Mouse (Mus musculus) 3134 (cell line): ENCODE measurements around the gene Fgf10.

Experiments used
- DNase-seq: peaks from one replicate; pipeline ENCODE4 v3.0.0-alpha.2; 2011; ENCODE audit warnings: low spot score; ENCODE audit not compliant: insufficient read length; ENCODE audit errors: extremely low read depth

Fgf10 gene

GRCm38 (mm10) chr13:118716265-118716664, 46.7 kb downstream of the Fgf10 start:
- no peak for DNase-seq

DNA sequence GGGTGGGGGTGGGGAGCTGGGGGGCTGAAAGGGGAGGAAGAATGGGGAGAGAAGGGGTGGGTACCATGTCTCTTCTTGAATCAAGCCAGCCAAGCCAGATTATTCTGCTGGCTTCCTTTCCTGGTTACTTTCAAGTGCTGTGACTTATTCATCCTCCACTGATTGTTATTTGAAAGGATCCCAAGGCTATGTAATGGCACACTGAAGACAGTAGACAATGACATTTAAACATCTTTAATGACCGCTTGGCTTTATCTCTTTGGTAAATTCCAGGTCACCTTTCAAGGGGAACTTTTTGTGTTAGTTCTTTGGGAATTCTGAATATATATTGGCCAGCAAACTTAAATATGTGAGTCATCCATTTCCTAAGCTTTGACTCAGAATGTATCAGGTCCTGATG, 47.1 kb downstream of the Fgf10 start:
- DNase-seq: no peak

DNA sequence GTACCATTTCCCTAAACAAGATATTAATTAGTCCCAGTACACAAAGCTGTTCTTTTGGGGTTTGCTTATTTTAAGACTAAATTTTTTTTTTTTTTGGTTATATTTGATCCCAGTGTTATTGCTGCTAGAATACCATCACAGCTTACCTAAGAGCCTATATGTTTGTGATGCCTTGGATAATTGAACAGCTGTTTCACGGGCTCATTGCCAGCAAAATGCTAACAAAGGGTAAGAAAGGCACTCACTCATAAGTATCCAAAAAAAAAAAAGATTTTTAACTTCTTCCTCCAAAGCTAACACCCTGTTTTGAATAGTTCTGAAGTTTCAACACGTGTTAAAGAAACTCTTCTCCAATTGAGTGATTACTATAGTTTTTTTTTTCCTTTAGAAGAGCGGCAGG, 48.8 kb downstream of the Fgf10 start:
- no peak for DNase-seq

DNA sequence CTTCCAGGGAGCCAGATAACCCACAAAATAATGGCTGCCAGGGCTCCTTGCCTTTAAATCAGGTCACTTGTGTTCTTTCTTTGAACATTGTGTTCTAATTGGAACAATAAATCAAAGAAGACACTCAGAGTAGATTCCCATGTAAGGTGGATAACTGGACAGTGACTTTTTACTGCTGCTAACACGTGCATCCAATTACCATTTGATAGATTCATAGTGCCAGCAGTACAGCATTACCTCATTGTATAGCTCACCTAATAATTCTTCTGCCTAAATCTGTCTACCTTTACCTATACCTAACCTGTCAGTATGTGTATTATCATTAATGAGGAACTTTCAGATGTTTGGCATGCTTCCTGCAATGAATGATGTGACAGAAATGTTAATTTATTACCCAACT, 52.1 kb downstream of the Fgf10 start:
- no peak for DNase-seq

DNA sequence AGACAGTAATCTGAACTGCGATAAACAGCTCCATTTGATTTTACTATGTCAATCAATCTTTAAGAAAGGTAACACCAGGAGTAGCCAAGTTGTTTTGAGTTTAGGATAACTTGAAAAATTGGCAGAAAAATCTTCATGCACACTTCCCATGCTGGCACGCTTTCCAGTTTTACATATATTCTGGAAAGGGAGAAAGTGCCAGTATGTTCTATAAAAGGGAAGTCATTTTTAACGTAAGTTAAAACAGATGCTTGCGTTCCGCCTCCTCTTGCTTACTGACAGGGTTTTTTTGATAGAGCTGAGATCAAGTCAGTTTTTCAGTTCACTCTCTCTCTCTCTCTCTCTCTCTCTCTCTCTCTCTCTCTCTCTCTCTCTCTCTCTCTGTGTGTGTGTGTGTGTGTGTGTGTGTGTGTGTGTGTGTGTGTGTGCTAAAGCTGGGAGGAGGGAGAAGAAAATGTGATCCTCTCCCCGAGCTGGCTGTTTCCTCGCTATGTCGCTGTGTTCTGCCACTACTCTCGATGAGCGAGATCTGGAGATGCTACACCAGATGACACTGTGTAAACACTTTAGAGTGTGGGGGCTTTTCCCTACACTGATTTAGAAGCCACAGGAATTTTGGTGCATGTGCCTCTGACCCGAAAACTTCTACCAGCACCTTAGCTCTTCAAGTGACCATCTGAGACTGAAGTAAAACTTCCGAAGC, 62.4 kb downstream of the Fgf10 start:
- DNase-seq: no peak

GRCm38 (mm10) chr13:118739854-118740411, 70.3 kb downstream of the Fgf10 start:
- no peak for DNase-seq

DNA sequence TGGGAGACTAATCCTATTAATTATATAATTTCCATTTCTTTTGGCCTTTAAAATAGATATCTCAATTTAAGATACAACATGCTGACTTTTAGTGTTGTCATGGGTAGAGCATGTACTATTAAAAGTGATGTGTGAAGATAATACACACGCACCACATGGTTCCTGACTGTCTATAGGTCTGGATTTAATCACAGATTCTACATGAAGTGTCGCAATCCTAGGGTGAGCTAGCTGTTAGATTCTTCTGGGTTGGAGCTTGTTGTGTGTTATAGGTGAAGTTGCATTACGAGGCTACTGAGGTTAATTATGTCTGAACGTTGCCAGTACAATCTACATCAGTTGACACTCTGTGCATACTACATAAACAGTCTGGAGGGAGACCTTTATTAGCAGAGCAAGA, 73.2 kb downstream of the Fgf10 start:
- DNase-seq: no peak

GRCm38 (mm10) chr13:118744806-118745205, 75.2 kb downstream of the Fgf10 start:
- no peak for DNase-seq

DNA sequence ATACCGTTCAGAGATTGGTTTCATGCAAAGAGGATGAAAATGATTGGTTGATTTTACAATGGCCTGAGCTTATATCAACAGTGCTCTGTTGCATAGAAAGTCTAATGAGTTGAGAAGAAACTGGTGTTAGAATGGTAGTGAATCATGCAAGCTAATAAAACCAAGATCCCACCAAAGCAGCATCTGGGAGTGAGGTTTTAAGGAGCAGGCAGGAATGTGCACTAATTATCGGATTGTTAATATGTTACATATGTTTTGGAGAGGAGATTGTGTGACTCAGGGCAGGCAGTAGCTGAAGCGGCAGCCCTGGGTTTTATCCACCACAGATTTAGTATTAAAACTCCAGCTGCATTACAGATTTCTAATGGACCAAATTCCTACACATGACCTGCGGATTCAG, 76.8 kb downstream of the Fgf10 start:
- no peak for DNase-seq

DNA sequence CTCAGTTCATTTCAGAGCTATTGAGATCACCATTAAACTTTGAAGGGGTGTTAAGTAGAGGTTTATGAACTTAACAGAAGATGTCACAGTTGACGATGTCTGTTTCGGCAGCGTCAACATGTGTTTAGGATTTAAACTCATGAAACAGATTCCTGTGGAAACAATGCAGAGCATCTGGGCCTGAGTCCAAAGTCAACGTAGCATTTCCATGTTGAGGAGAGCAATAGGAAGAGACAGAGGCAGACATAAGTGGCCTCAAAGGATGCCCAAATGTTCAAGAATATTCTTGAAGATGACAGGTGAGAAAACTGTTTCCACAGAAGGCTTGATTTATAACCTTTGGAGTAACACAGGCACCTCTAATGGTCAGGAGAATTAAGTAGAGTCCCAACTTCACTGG, 84.4 kb downstream of the Fgf10 start:
- DNase-seq: no peak

GRCm38 (mm10) chr13:118759021-118759420, 89.4 kb downstream of the Fgf10 start:
- no peak for DNase-seq

DNA sequence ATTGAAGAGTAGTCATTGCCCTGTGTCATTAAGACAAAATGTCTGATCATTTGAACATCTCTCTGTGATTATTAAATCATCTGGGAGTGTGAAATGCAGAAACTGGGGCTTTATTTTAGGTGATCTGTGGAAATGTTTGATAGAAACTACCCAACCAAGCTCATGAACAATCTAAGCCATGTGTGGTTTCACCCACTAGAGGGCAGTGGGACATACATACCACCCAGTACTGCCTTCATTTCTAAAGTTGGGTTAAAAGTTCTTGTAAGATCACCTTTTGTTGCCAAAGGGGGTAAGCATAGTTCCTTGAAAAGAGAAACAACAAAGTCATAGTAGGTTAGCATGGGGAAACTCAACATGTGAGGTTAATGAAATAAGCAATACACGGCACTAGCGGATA, 93.4 kb downstream of the Fgf10 start:
- no peak for DNase-seq

DNA sequence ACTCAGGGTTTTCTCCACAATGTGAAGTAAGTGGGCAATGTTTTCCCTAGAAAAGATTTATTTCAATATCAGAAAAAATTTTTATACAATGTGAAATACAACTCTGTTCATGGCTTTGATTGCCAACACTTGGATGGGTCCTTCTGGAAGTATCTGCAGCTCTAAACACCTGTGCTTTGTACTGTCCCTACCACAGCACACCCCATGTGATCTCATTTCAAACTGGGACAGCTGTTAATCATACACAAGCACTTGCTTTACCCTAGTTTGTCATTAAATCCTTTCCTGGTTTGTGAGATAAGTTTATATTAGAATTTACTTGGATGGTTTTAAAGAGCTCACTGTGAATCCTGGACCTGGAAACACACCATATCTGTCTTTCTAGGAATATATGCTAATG, 102.6 kb downstream of the Fgf10 start:
- DNase-seq: no peak

DNA sequence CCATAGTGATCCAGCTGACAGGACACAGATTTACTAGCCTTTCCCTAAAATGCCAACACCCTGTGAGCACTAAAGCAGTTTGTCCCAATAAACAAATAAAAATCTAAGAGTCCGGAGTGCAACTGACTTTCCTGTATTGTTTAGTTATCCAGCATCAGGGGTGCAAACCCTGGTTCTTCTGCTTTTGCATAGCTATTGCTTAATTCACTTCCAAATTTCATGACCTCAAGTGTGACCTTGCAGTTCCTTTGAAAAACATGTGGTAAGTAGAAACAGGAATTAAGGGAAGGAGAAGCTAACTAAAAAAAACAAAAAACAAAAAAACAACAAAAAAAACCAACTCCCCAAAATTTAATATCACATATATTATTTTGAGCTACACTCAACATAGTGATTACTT, 105.6 kb downstream of the Fgf10 start:
- no peak for DNase-seq

- DNase-seq: no peak
Observed at GRCm38 (mm10) chr13:118779161-118779560, 109.6 kb downstream of the Fgf10 start.

DNA sequence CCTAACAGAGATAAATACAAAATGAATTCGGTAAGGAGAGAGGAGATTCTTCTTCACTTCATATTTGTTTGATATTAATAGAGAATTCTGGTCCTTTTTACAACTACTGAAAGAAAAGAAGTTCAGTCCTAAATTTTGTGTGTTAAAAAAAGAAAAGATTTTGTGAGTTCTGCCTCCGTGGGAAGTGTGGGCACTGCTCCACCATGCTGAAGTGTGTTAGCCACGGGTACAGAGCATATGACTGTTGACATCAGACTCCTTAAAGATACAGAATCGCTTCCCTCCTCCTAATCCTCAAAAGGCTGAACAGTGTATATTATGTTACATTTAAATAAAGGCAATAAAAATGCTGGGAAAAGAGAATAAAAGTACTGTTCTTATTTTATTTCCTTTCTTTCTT, 122.2 kb downstream of the Fgf10 start:
- no peak for DNase-seq

DNA sequence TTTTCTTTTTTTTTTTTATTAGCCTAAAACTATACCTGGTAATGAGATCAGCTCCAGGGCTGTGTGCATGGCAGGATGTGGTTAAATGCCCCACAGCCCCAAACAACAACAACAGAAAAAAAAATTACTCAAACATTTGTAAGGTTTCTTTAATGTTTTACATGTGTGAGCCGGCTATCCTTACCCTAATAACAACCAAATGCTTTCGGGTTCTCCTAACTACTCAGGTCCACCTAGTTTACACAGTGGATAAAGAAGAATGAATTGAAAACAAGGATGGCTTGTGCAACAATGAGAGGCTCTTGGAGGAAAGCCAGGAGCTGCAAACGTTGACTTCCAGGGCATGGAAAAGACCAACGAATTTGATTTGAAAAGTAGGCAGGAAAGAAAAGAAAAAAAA, 122.6 kb downstream of the Fgf10 start:
- no peak for DNase-seq

GRCm38 (mm10) chr13:118800176-118800575, 130.6 kb downstream of the Fgf10 start:
- DNase-seq: no peak

GRCm38 (mm10) chr13:118806662-118807061, 137.1 kb downstream of the Fgf10 start:
- DNase-seq: no peak

- no peak for DNase-seq
Observed at GRCm38 (mm10) chr13:118819785-118820184, 150.2 kb downstream of the Fgf10 start.

DNA sequence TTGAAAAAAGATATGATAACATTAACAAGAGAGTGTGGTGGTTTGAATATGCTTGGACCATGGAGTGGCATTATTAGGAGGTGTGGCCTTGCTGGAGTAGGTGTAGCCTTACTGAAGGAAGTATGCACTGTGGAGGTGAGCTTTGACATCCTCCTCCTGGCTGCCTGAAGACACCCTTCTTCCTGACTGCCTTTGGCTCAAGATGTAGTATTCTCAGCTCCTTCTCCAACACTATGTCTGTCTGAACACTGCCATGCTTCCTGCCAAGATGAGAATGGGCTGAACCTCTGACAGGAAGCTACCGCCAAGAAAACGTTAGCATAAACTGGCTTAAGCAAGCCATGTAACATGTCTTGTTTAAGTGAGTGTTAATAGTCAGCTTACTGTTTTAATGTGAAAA, 153.5 kb downstream of the Fgf10 start:
- no peak for DNase-seq

DNA sequence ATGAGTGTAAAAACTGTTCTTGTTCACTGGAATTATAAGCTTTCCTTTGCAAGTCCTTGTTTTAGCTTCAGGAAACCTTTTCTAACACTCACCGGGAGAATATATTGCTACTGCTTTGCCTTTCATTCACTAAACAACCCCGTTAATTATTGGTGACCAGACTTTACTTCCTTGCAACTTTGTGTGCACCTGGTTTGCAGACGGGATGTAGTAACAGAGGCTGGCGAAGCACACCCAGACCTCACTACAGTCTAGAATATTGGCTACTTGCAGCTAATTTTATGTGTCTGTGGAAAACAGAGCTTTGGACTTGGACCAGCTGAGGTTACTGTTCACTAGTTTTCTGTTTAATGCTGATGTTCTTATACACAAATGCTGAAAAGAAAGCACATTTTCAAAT, 155.5 kb downstream of the Fgf10 start:
- no peak for DNase-seq
